Mouse (Mus musculus) MEL (cell line): Measurements from ENCODE around the gene Grip2. TPM values are rescaled to one million over a fixed set of nuclear protein-coding genes. Genes with fewer than 3 reads are reported as not detected.
A peak's percentile ranks its signal among the peaks of the same experiment; 100 is the strongest.

Experiments
- DNase-seq: peaks from one replicate; pipeline ENCODE4 v3.0.0; 2011; ENCODE audit warnings: low read depth, low spot score
- H3K27ac ChIP-seq: 2 replicates; pipeline ENCODE4 v1.5.1; 2012; ENCODE audit warnings: low read depth, mild to moderate bottlenecking, control low read depth, low read length, moderate library complexity; ENCODE audit not compliant: control insufficient read depth
- H3K27me3 ChIP-seq, 2 experiments: fragments of 150-350 bp in 1 of 2; sonication (generic) in 1 of 2; 2 replicates each; pipeline ENCODE4 v1.6.1; 2012; ENCODE audit warnings: low read length in 2 of 2, mild to moderate bottlenecking in 2 of 2, improper control_type of control experiment in 1 of 2, moderate library complexity in 1 of 2; ENCODE audit not compliant: insufficient read depth in 2 of 2, control insufficient read depth in 1 of 2
- H3K36me3 ChIP-seq, 2 experiments: 2 replicates each; pipeline ENCODE4 v1.6.1; 2012 to 2014; ENCODE audit warnings: low read length in 2 of 2, improper control_type of control experiment in 1 of 2, inconsistent platforms in 1 of 2, mild to moderate bottlenecking in 1 of 2; ENCODE audit not compliant: insufficient read depth in 2 of 2, control insufficient read depth in 1 of 2
- H3K4me1 ChIP-seq, 2 experiments: fragments of 150-350 bp in 1 of 2; sonication (generic) in 1 of 2; 2 replicates each; pipeline ENCODE4 v1.6.1; 2012; ENCODE audit warnings: low read length in 2 of 2, improper control_type of control experiment in 1 of 2, mild to moderate bottlenecking in 1 of 2; ENCODE audit not compliant: insufficient read depth in 2 of 2, control insufficient read depth in 1 of 2
- H3K4me3 ChIP-seq, 2 experiments: fragments of 150-350 bp in 1 of 2; sonication (generic) in 1 of 2; 2 replicates each; pipeline ENCODE4 v1.5.1; 2012; ENCODE audit warnings: low read depth in 2 of 2, low read length in 2 of 2, mild to moderate bottlenecking in 2 of 2, moderate library complexity in 2 of 2, control low read depth in 1 of 2, improper control_type of control experiment in 1 of 2; ENCODE audit not compliant: control insufficient read depth in 1 of 2, insufficient read depth in 1 of 2
- H3K79me2 ChIP-seq: 2 replicates; pipeline ENCODE4 v1.6.1; 2012; ENCODE audit warnings: mild to moderate bottlenecking, low read length, moderate library complexity; ENCODE audit not compliant: control insufficient read depth, poor library complexity, insufficient read depth
- H3K9ac ChIP-seq: 2 replicates; pipeline ENCODE4 v1.6.1; 2012; ENCODE audit warnings: low read depth, mild to moderate bottlenecking, control low read depth, low read length, moderate library complexity; ENCODE audit not compliant: control insufficient read depth, poor library complexity, severe bottlenecking
- H3K9me3 ChIP-seq: fragments of 150-350 bp; sonication (generic); replicated peaks from 2 replicates; pipeline ENCODE4 v1.6.1; 2012; ENCODE audit warnings: mild to moderate bottlenecking, low read length, improper control_type of control experiment, moderate library complexity; ENCODE audit not compliant: insufficient read depth
- CHD2 ChIP-seq: IDR thresholded peaks from 2 replicates; pipeline ENCODE4 v1.6.1; 2011; ENCODE audit warnings: low read length, improper control_type of control experiment
- CTCF ChIP-seq, 3 experiments: IDR thresholded peaks in 2 of 3; conservative IDR thresholded peaks in 1 of 3; 2 replicates each; pipeline ENCODE4 v1.5.1; 2011 to 2012; ENCODE audit warnings: low read length in 3 of 3, low read depth in 2 of 3, mild to moderate bottlenecking in 2 of 3, improper control_type of control experiment in 1 of 3, inconsistent platforms in 1 of 3, mixed read lengths in 1 of 3, moderate library complexity in 1 of 3; ENCODE audit not compliant: control insufficient read depth in 1 of 3, insufficient read depth in 1 of 3, poor library complexity in 1 of 3, severe bottlenecking in 1 of 3
- EP300 ChIP-seq, 2 experiments: IDR thresholded peaks; 2 replicates each; pipeline ENCODE4 v1.6.1; 2011; ENCODE audit warnings: improper control_type of control experiment in 2 of 2, low read length in 2 of 2, low read depth in 1 of 2, mild to moderate bottlenecking in 1 of 2
- ETS1 ChIP-seq: IDR thresholded peaks from 2 replicates; pipeline ENCODE4 v1.6.1; 2012; ENCODE audit warnings: low read depth, mild to moderate bottlenecking, inconsistent platforms, low read length, improper control_type of control experiment, moderate library complexity
- JUND ChIP-seq: IDR thresholded peaks from 2 replicates; pipeline ENCODE4 v1.6.1; 2011; ENCODE audit warnings: low read depth, mild to moderate bottlenecking, improper control_type of control experiment, low read length
- MAZ ChIP-seq: IDR thresholded peaks from 2 replicates; pipeline ENCODE4 v1.6.1; 2012; ENCODE audit warnings: low read depth, mild to moderate bottlenecking, inconsistent platforms, low read length, improper control_type of control experiment
- POLR2AphosphoS5 ChIP-seq: IDR thresholded peaks from 2 replicates; pipeline ENCODE4 v1.6.1; 2012; ENCODE audit warnings: low read depth, borderline replicate concordance, mild to moderate bottlenecking, inconsistent platforms, low read length, moderate library complexity, mixed read lengths
- RAD21 ChIP-seq: IDR thresholded peaks from 2 replicates; pipeline ENCODE4 v1.6.1; 2011; ENCODE audit warnings: mild to moderate bottlenecking, low read depth, low read length, improper control_type of control experiment
- SIN3A ChIP-seq: IDR thresholded peaks from 2 replicates; pipeline ENCODE4 v1.6.1; 2012; ENCODE audit warnings: low read length, improper control_type of control experiment, inconsistent platforms
- SMC3 ChIP-seq: IDR thresholded peaks from 2 replicates; pipeline ENCODE4 v1.6.1; 2011; ENCODE audit warnings: low read depth, low read length, improper control_type of control experiment
- TBP ChIP-seq: IDR thresholded peaks from 2 replicates; pipeline ENCODE4 v1.8.0; 2011; ENCODE audit warnings: low read depth, low read length, improper control_type of control experiment
- ZNF384 ChIP-seq: IDR thresholded peaks from 2 replicates; pipeline ENCODE4 v1.6.1; 2012; ENCODE audit warnings: low read depth, mild to moderate bottlenecking, inconsistent platforms, low read length, improper control_type of control experiment
- polyA plus RNA-seq, 2 experiments: library from polyadenylated mRNA; stranded (reverse) in 1 of 2; unstranded in 1 of 2; fragments of >175 nt in 1 of 2; fragments of >200 nt in 1 of 2; gene quantifications; 2 replicates each; pipeline versions ENCODE4 v1.2.1 to v1.2.4; 2012; ENCODE audit warnings: low replicate concordance in 2 of 2, low read depth in 1 of 2; ENCODE audit not compliant: insufficient read length in 2 of 2, insufficient read depth in 1 of 2, missing spikeins in 1 of 2
- total RNA-seq: library from RNA; depleted of rRNA; stranded (reverse); fragments of 300-350 nt; gene quantifications from 2 replicates; pipeline ENCODE4 v1.2.3, GENCODE M21; 2012

Gene Grip2
- total and polyA plus RNA-seq, 3 experiments, result not detected

GRCm38 (mm10) chr6:91842897-91843627, 16.0 kb upstream of the Grip2 start:
- Histone ChIP-seq H3K4me1 (no peaks in the 10 kb centered on the region), H3K27me3 (peaks cover 0 to 2% of the 10 kb centered on the region in 2 experiments; a peak in 1 of 4 replicates), H3K9me3 (no peaks in the 10 kb centered on the region), H3K9ac (no peak overlapping the region), H3K79me2 (no peaks in the 10 kb centered on the region), H3K27ac (no peak overlapping the region), H3K4me3 (no peak overlapping the region), H3K36me3 (no peaks in the 10 kb centered on the region)
- DNase-seq, result no peak
- TF ChIP-seq CHD2 (no peak), EP300 (IDR thresholded peaks at IDR 0.05; ENCODE audit: low read depth in 1 of 2, low read length in 2 of 2) (no peak), ZNF384 (no peak), ETS1 (no peak), SMC3 (no peak), CTCF (IDR thresholded peaks at IDR 0.05 in 2 of 3, conservative IDR thresholded peaks at IDR 0.05 in 1 of 3; ENCODE audit: control insufficient read depth in 1 of 3, insufficient read depth in 1 of 3, low read depth in 2 of 3, low read length in 3 of 3, poor library complexity in 1 of 3, severe bottlenecking in 1 of 3) (no peak), POLR2AphosphoS5 (no peak), JUND (no peak)

- H3K27me3 ChIP-seq, result peaks cover 0 to 8% of the 10 kb centered on the region in 2 experiments; a peak in 2 of 4 replicates
- H3K79me2 ChIP-seq, result no peaks in the 10 kb centered on the region
- H3K9me3 ChIP-seq, result no peaks in the 10 kb centered on the region
- no peaks in the 10 kb centered on the region for H3K4me1 ChIP-seq
- TF ChIP-seq RAD21 (no peak), SIN3A (0 out of 2 replicates have a peak, but pooled peaks have one; percentile 29)
- H3K27ac ChIP-seq, result no peak overlapping the region
- no peaks in the 10 kb centered on the region for H3K36me3 ChIP-seq
- peak; percentile 57 for DNase-seq
- no peak overlapping the region for H3K4me3 ChIP-seq
- H3K9ac ChIP-seq, result no peak overlapping the region
Observed at GRCm38 (mm10) chr6:91839010-91839871, 12.2 kb upstream of the Grip2 start.

- Histone ChIP-seq H3K9ac (no peak overlapping the region), H3K79me2 (no peaks in the 10 kb centered on the region), H3K36me3 (no peaks in the 10 kb centered on the region)
- no peak for DNase-seq
- TF ChIP-seq TBP (no peak), MAZ (no peak), EP300 (IDR thresholded peaks at IDR 0.05; ENCODE audit: low read depth in 1 of 2, low read length in 2 of 2) (no peak)
- TF ChIP-seq, all 39 proteins: peak for 0
- Histone ChIP-seq H3K4me3 (no peak overlapping the region), H3K27me3 (peaks cover 0 to 9% of the 10 kb centered on the region in 2 experiments; a peak in 2 of 4 replicates), H3K27ac (no peak overlapping the region), H3K9me3 (no peaks in the 10 kb centered on the region), H3K4me1 (no peaks in the 10 kb centered on the region)
Observed at GRCm38 (mm10) chr6:91832863-91833440, 5.9 kb upstream of the Grip2 start.
